Mouse (Mus musculus) spleen, postnatal 10 days (tissue): ENCODE results near the gene Atf5.

Source experiments
- DNase-seq, 2 experiments: peaks; one replicate each; pipeline ENCODE4 v3.0.0; 2021 to 2022; ENCODE audit warnings: low spot score in 2 of 2

Atf5 gene

GRCm38 (mm10) chr7:44850146-44850545 lies 33.7 kb upstream of the Atf5 start:
- DNase-seq: peak; percentile 58 to 82

GRCm38 (mm10) chr7:44849416-44850111 lies 33.1 kb upstream of the Atf5 start:
- DNase-seq: peak; percentile 90

- peak; percentile 93 to 96 for DNase-seq
These were observed 32.3 kb upstream of the Atf5 start, which contains the start of the genes Akt1s1 and Tbc1d17 for GRCm38 (mm10) chr7:44848561-44849415. Gene Akt1s1, plus strand, starts transcription at chr7:44848991. Gene Tbc1d17, minus strand, starts transcription at chr7:44849079.

- DNase-seq: no peak
These were observed 31.3 kb upstream of the Atf5 start for GRCm38 (mm10) chr7:44847772-44848171.

- no peak for DNase-seq
These were observed 30.3 kb upstream of the Atf5 start for GRCm38 (mm10) chr7:44846804-44847203.

GRCm38 (mm10) chr7:44845006-44845405 lies 28.5 kb upstream of the Atf5 start:
- DNase-seq: no peak

GRCm38 (mm10) chr7:44841825-44842463 lies 25.5 kb upstream of the Atf5 start:
- no peak for DNase-seq

- DNase-seq: peak in 1 of 2 experiments; percentile 41
These were observed 24.0 kb upstream of the Atf5 start for GRCm38 (mm10) chr7:44840426-44840825.

GRCm38 (mm10) chr7:44839491-44840191 lies 23.2 kb upstream of the Atf5 start:
- peak in 1 of 2 experiments; percentile 73 for DNase-seq

- DNase-seq: no peak
These were observed 22.7 kb upstream of the Atf5 start for GRCm38 (mm10) chr7:44839171-44839490.

- DNase-seq: no peak
These were observed 21.6 kb upstream of the Atf5 start for GRCm38 (mm10) chr7:44838073-44838472.

- DNase-seq: no peak
These were observed 20.1 kb upstream of the Atf5 start for GRCm38 (mm10) chr7:44836423-44837053.

GRCm38 (mm10) chr7:44836016-44836404 lies 19.6 kb upstream of the Atf5 start:
- peak in 1 of 2 experiments; percentile 71 for DNase-seq

GRCm38 (mm10) chr7:44835373-44836015 lies 19.0 kb upstream of the Atf5 start:
- DNase-seq: peak in 1 of 2 experiments; percentile 25

GRCm38 (mm10) chr7:44832763-44833162 lies 16.3 kb upstream of the Atf5 start:
- DNase-seq: no peak

GRCm38 (mm10) chr7:44828706-44829105 lies 12.2 kb upstream of the Atf5 start:
- DNase-seq: no peak

GRCm38 (mm10) chr7:44826771-44827170 lies 10.3 kb upstream of the Atf5 start:
- DNase-seq: no peak

GRCm38 (mm10) chr7:44824872-44825271 lies 8.4 kb upstream of the Atf5 start:
- DNase-seq: peak; percentile 76 to 90

GRCm38 (mm10) chr7:44823409-44823808 lies 7.0 kb upstream of the Atf5 start:
- peak in 1 of 2 experiments; percentile 34 for DNase-seq

GRCm38 (mm10) chr7:44821666-44822448 lies 5.4 kb upstream of the Atf5 start:
- peak; percentile 4 to 34 for DNase-seq
